Mouse (Mus musculus) intestine, postnatal 0 days (tissue): ENCODE measurements around the gene Fgf23. TPM values are rescaled to one million over a fixed set of nuclear protein-coding genes. Genes with fewer than 3 reads are reported as not detected.
A peak's percentile ranks its signal among the peaks of the same experiment; 100 is the strongest.

Experiments used
- ATAC-seq: fragments of 200-750 bp; cut with Nextera tagmentation; 2 replicates; pipeline ENCODE4 v1.8.0; 2017; ENCODE audit warnings: mild to moderate bottlenecking, moderate TSS enrichment, moderate library complexity
- H3K27ac ChIP-seq: fragments of 300-500 bp; sonication (generic); 2 replicates; pipeline ENCODE4 v1.5.1; 2014; ENCODE audit warnings: mild to moderate bottlenecking, low read depth, low read length, moderate library complexity
- H3K27me3 ChIP-seq: fragments of 300-500 bp; sonication (generic); replicated peaks from 2 replicates; pipeline ENCODE4 v1.6.1; 2014; ENCODE audit warnings: low read length, mixed read lengths; ENCODE audit not compliant: control insufficient read depth, insufficient read depth
- H3K36me3 ChIP-seq: fragments of 300-500 bp; sonication (generic); 2 replicates; pipeline ENCODE4 v1.6.1; 2014; ENCODE audit warnings: mild to moderate bottlenecking, moderate library complexity; ENCODE audit not compliant: control insufficient read depth, insufficient read depth
- H3K4me1 ChIP-seq: fragments of 300-500 bp; sonication (generic); replicated peaks from 2 replicates; pipeline ENCODE4 v1.6.1; 2014; ENCODE audit warnings: antibody characterized with exemption, low read length, mixed read lengths; ENCODE audit not compliant: control insufficient read depth, insufficient read depth
- H3K4me2 ChIP-seq: fragments of 300-500 bp; sonication (generic); replicated peaks from 2 replicates; pipeline ENCODE4 v1.6.1; 2014; ENCODE audit warnings: low read depth, mild to moderate bottlenecking, moderate library complexity
- H3K4me3 ChIP-seq: fragments of 300-500 bp; sonication (generic); 2 replicates; pipeline ENCODE4 v1.5.1; 2014; ENCODE audit warnings: low read depth, low read length
- H3K9ac ChIP-seq: fragments of 300-500 bp; sonication (generic); 2 replicates; pipeline ENCODE4 v1.6.1; 2014; ENCODE audit warnings: mild to moderate bottlenecking, low read depth, low read length
- H3K9me3 ChIP-seq: fragments of 300-500 bp; sonication (generic); 2 replicates; pipeline ENCODE4 v1.6.1; 2016; ENCODE audit warnings: mixed run types; ENCODE audit not compliant: control insufficient read depth
- CTCF ChIP-seq: sonication (generic); IDR thresholded peaks from 2 replicates; pipeline ENCODE4 v1.5.1; 2016; ENCODE audit warnings: low read depth, mild to moderate bottlenecking, control low read depth, antibody characterized with exemption, moderate library complexity
- WGBS: fragments of 180-500 bp; shearing (Covaris S2); extraction: QIAGEN DNeasy Blood & Tissue Kit; methylation state at CpG from one replicate; pipeline ENCODE4 v1.1.7; 2014; 5-methylcytosine and 5-hydroxymethylcytosine counted together
- polyA plus RNA-seq: library from polyadenylated mRNA; unstranded; fragments of >200 nt; fragmentation: Nextera tagmentation; extraction: Ambion mirVana; gene quantifications from 2 replicates; pipeline ENCODE4 v1.2.1, GENCODE M21; 2015

Gene Fgf23
- polyA plus RNA-seq, result not detected in 2 replicates

GRCm38 (mm10) chr6:127072817-127073216, at the start of gene Fgf23:
Fgf23 (plus strand) TSS chr6:127072902.
- Histone ChIP-seq H3K36me3 (no peaks in the 10 kb centered on the region), H3K4me3 (no peak within 1 kb of the TSS), H3K27me3 (no peaks in the 10 kb centered on the region), H3K4me2 (peak within 1 kb of the TSS; percentile 38), H3K4me1 (no peaks in the 10 kb centered on the region), H3K9ac (no peak within 1 kb of the TSS), H3K27ac (no peak within 1 kb of the TSS), H3K9me3 (no peaks in the 10 kb centered on the region)
- no peak; the same call in 1 of the 2 replicates for TF ChIP-seq CTCF
- 7% methylated on average over 5 of the region's 5 CpGs for WGBS
- ATAC-seq, result no peak

DNA sequence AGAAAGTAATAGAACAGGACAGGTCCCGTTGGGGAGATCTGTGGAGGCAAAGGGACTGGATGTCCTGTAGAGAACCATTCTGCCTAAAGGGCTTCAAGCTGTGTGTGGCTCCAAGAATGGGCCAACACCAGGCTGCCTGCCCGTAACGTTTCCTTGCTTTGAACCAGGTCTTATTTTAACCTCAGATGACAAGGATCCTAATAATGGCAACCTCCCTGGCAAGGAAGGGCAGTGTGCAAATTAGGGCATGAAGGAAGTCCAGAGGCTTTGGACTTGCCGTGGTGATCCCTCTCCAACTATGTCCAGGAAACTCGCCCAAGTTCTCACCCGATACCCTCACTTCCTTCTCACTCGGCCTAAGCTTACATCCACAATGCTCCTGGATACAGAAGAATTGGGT, 47.9 kb upstream of the Fgf23 start:
- TF ChIP-seq CTCF, result no peak
- no peaks in the 10 kb centered on the region for H3K9me3 ChIP-seq
- no peak overlapping the region for H3K4me2 ChIP-seq
- no peak overlapping the region for H3K4me3 ChIP-seq
- no peak overlapping the region for H3K27ac ChIP-seq
- ATAC-seq, result no peak
- H3K4me1 ChIP-seq, result no peaks in the 10 kb centered on the region
- H3K9ac ChIP-seq, result no peak overlapping the region
- H3K36me3 ChIP-seq, result no peaks in the 10 kb centered on the region
- H3K27me3 ChIP-seq, result peaks cover 6% of the 10 kb centered on the region
- 71% methylated on average over 7 of the region's 7 CpGs for WGBS

DNA sequence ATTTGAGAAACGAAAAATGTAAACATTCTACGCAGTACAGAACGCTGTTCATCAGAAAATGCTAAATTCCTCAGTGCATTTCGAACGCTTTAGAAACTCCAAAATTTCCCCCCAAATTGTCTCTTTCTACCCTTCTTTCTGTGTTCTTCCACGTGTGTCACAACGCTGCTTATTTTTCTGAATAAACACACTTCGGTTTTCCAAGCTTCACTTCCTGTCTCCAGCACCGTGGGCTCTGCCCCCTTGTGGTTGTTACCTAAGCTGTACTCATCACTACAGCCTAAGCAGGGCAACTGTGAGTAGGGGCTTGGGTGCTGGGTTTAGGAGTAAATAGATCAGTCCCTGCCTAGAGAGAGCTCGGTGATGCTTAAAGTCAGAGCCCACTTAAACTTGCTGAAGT, 37.9 kb upstream of the Fgf23 start:
- Histone ChIP-seq H3K4me3 (peak overlapping the region; percentile 16; the same call in 1 of the 2 replicates), H3K4me1 (no peaks in the 10 kb centered on the region), H3K4me2 (peak overlapping the region; percentile 55), H3K9me3 (no peaks in the 10 kb centered on the region), H3K9ac (no peak overlapping the region), H3K27ac (no peak overlapping the region), H3K36me3 (no peaks in the 10 kb centered on the region), H3K27me3 (no peaks in the 10 kb centered on the region)
- 19% methylated on average over 10 of the region's 10 CpGs for WGBS
- peak; percentile 85 for TF ChIP-seq CTCF
- ATAC-seq, result 0 out of 2 replicates have a peak, but pooled peaks have one; percentile 43

- Histone ChIP-seq H3K36me3 (no peaks in the 10 kb centered on the region), H3K4me3 (no peak overlapping the region), H3K4me2 (no peak overlapping the region), H3K9me3 (no peaks in the 10 kb centered on the region), H3K9ac (no peak overlapping the region), H3K27ac (no peak overlapping the region), H3K4me1 (no peaks in the 10 kb centered on the region), H3K27me3 (no peaks in the 10 kb centered on the region)
- ATAC-seq, result no peak
- no peak for TF ChIP-seq CTCF
- WGBS, result 39% methylated on average over 6 of the region's 6 CpGs
Observed at GRCm38 (mm10) chr6:127044909-127045308, 27.8 kb upstream of the Fgf23 start.

DNA sequence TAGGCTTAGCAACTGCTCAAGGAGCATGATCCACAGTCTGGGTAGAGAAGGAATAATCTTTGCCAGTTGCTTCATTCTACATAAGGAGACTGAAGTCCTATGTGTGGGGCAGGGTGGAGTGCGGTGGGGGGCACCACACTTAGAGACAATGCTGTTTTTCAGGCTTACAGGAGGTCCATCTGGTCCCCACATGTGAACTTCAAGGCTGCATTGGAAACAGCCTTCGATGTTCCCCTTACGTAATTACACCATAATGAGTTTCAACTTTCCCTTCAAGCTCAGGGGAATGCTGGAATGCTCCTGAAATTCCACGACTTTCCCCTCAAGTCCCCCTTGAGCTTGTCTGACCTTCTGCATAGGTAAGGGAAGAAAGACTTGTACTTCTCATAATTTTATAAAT, 21.9 kb upstream of the Fgf23 start:
- Histone ChIP-seq H3K9ac (no peak overlapping the region), H3K27ac (no peak overlapping the region), H3K27me3 (no peaks in the 10 kb centered on the region), H3K4me1 (no peaks in the 10 kb centered on the region), H3K36me3 (no peaks in the 10 kb centered on the region), H3K4me2 (no peak overlapping the region), H3K9me3 (no peaks in the 10 kb centered on the region), H3K4me3 (no peak overlapping the region)
- no peak for TF ChIP-seq CTCF
- no peak for ATAC-seq
- WGBS, result 72% methylated on average over 4 of the region's 4 CpGs

GRCm38 (mm10) chr6:127056990-127057588, 15.6 kb upstream of the Fgf23 start:
- H3K9me3 ChIP-seq, result no peaks in the 10 kb centered on the region
- H3K27me3 ChIP-seq, result 0 out of 2 replicates have a peak, but pooled peaks cover 3% of the 10 kb centered on the region
- H3K27ac ChIP-seq, result no peak overlapping the region
- H3K36me3 ChIP-seq, result no peaks in the 10 kb centered on the region
- no peak overlapping the region for H3K9ac ChIP-seq
- ATAC-seq, result no peak
- H3K4me3 ChIP-seq, result no peak overlapping the region
- 49% methylated on average over 12 of the region's 12 CpGs for WGBS
- no peak for TF ChIP-seq CTCF
- H3K4me2 ChIP-seq, result no peak overlapping the region
- H3K4me1 ChIP-seq, result no peaks in the 10 kb centered on the region
